Mouse (Mus musculus) midbrain, embryonic 11.5 days (tissue): ENCODE data around the gene Dact3. TPM values are rescaled to one million over a fixed set of nuclear protein-coding genes. Genes with fewer than 3 reads are reported as not detected.

Experiments
- ATAC-seq: fragments of 200-750 bp; cut with Nextera tagmentation; 2 replicates; pipeline ENCODE4 v1.8.0; 2017; ENCODE audit warnings: moderate TSS enrichment, moderate library complexity; ENCODE audit not compliant: low FRiP score
- DNase-seq: peaks from one replicate; pipeline ENCODE4 v3.0.0; 2015; ENCODE audit warnings: low spot score; ENCODE audit errors: missing footprints
- H3K27ac ChIP-seq: fragments of 300-500 bp; sonication (generic); 2 replicates; pipeline ENCODE4 v1.5.1; 2014; ENCODE audit warnings: low read depth, low read length
- H3K27me3 ChIP-seq: fragments of 300-500 bp; sonication (generic); 2 replicates; pipeline ENCODE4 v1.6.1; 2014; ENCODE audit warnings: mild to moderate bottlenecking, low read length, moderate library complexity, mixed read lengths; ENCODE audit not compliant: control insufficient read depth, insufficient read depth
- H3K36me3 ChIP-seq: fragments of 300-500 bp; sonication (generic); 2 replicates; pipeline ENCODE4 v1.6.1; 2014; ENCODE audit warnings: mild to moderate bottlenecking, low read length, moderate library complexity, mixed read lengths; ENCODE audit not compliant: control insufficient read depth, insufficient read depth
- H3K4me1 ChIP-seq: fragments of 300-500 bp; sonication (generic); 2 replicates; pipeline ENCODE4 v1.6.1; 2014; ENCODE audit warnings: low read length; ENCODE audit not compliant: control insufficient read depth, insufficient read depth
- H3K4me2 ChIP-seq: fragments of 300-500 bp; sonication (generic); 2 replicates; pipeline ENCODE4 v1.6.1; 2014; ENCODE audit warnings: mild to moderate bottlenecking, moderate library complexity
- H3K4me3 ChIP-seq: fragments of 300-500 bp; sonication (generic); 2 replicates; pipeline ENCODE4 v1.5.1; 2014; ENCODE audit warnings: low read depth, low read length
- H3K9ac ChIP-seq: fragments of 300-500 bp; sonication (generic); 2 replicates; pipeline ENCODE4 v1.6.1; 2014; ENCODE audit warnings: low read length
- H3K9me3 ChIP-seq: fragments of 300-500 bp; sonication (generic); 2 replicates; pipeline ENCODE4 v1.6.1; 2016; ENCODE audit warnings: low read length; ENCODE audit not compliant: control insufficient read depth
- WGBS: fragments of 180-500 bp; shearing (Covaris S2); extraction: QIAGEN DNeasy Blood & Tissue Kit; methylation state at CpG from one replicate; pipeline ENCODE4 v1.1.7; 2014; 5-methylcytosine and 5-hydroxymethylcytosine counted together
- polyA plus RNA-seq: library from polyadenylated mRNA; unstranded; fragments of >200 nt; fragmentation: Nextera tagmentation; extraction: Ambion mirVana; gene quantifications from 2 replicates; pipeline ENCODE4 v1.2.1, GENCODE M21; 2014

Gene Dact3
- polyA plus RNA-seq, 1 experiment from 2014 or later: 5.3 TPM

GRCm38 (mm10) chr7:16880615-16881014 lies 5.5 kb downstream of the Dact3 start:
- Histone ChIP-seq H3K36me3 (peaks cover 2% of the 10 kb centered on the region; the same call in 1 of the 2 replicates), H3K27ac (peak overlapping the region; percentile 84), H3K9ac (peak overlapping the region; percentile 26; the same call in 1 of the 2 replicates), H3K4me2 (peak overlapping the region; percentile 30), H3K4me3 (no peak overlapping the region), H3K4me1 (peaks cover 29% of the 10 kb centered on the region), H3K9me3 (peaks cover 1% of the 10 kb centered on the region; the same call in 1 of the 2 replicates), H3K27me3 (peaks cover 22% of the 10 kb centered on the region)
- no peak for DNase-seq
- 18% methylated on average over 5 of the region's 5 CpGs for WGBS
- ATAC-seq: peak; percentile 3; the same call in 1 of the 2 replicates

DNA sequence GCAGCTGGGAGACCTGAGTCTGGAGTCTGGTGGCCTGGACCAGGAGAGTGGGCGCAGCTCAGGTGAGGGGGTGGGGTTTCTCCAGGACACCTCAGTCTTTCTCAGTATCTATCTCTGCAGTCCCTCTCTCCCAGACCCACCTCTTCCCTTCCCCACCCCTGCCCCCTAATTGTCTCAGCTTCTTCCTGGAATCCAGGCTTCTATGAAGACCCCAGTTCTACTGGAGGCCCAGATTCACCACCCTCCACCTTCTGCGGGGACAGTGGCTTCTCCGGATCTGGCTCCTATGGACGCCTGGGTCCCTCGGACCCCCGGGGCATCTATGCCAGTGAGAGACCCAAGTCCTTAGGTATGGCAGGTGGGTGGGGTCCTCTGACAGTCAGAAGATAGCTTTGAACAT lies 8.0 kb downstream of the Dact3 start:
- WGBS: 95% methylated on average over 6 of the region's 6 CpGs
- Histone ChIP-seq H3K4me2 (no peak overlapping the region), H3K4me3 (no peak overlapping the region), H3K4me1 (peaks cover 14% of the 10 kb centered on the region), H3K9ac (no peak overlapping the region), H3K27ac (no peak overlapping the region), H3K36me3 (peaks cover 8% of the 10 kb centered on the region; the same call in 1 of the 2 replicates), H3K27me3 (peaks cover 39% of the 10 kb centered on the region), H3K9me3 (peaks cover 7% of the 10 kb centered on the region)
- ATAC-seq: no peak
- no peak for DNase-seq

DNA sequence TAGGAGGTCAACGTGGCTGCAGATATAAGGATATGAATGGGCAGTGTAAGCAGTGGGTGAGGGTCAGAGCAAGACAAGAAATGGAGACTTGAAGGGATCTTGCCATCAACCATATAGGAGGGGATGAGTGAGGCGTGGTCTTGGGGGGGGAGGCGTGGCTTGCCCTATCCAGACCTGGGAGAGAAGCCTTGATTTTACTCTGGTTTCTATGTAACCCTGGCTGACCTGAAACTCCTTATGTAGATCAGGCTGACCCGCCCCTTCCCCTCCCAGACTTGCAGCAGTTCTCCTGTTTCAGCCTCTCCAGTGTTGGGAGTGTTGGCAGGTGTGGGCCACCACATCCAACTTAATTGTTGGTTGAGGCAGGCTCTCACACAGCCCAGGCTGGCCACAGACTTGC lies 9.2 kb downstream of the Dact3 start:
- no peak overlapping the region for H3K4me2 ChIP-seq
- H3K9ac ChIP-seq: no peak overlapping the region
- H3K36me3 ChIP-seq: peaks cover 8% of the 10 kb centered on the region; the same call in 1 of the 2 replicates
- DNase-seq (no peak), ATAC-seq (no peak)
- H3K4me1 ChIP-seq: peaks cover 14% of the 10 kb centered on the region
- peaks cover 39% of the 10 kb centered on the region for H3K27me3 ChIP-seq
- H3K4me3 ChIP-seq: no peak overlapping the region
- H3K9me3 ChIP-seq: peaks cover 7% of the 10 kb centered on the region
- H3K27ac ChIP-seq: no peak overlapping the region
- 52% methylated on average over 4 of the region's 4 CpGs for WGBS

DNA sequence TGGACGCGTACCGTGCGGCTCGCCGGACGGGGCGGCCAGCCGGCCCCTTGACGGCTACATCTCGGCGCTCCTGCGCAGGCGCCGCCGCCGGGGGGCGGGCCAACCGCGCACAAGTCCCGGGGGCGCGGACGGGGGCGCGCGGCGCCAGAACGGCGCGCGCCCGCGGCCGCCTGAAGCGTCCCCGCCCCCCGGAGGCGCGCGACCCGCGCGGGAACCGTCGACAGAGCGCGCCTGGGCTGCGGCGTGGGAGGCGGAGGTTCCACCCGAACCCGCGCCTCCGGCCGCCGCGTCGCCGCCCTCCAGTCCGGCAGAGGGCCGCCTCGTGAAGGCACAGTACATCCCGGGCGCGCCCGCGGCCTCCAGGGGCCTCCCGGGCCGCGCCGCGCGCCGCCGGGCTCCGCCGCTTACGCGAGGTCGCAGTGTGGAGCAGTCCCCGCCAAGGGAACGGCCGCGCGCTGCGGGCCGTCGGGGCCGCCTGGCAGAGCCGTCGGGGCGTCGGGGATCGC lies 10.2 kb downstream of the Dact3 start:
- Histone ChIP-seq H3K27ac (no peak overlapping the region), H3K4me2 (peak overlapping the region; percentile 5; the same call in 1 of the 2 replicates), H3K4me1 (peaks cover 7% of the 10 kb centered on the region), H3K9me3 (peaks cover 7% of the 10 kb centered on the region), H3K36me3 (peaks cover 8% of the 10 kb centered on the region; the same call in 1 of the 2 replicates), H3K9ac (no peak overlapping the region), H3K27me3 (peaks cover 41% of the 10 kb centered on the region), H3K4me3 (peak overlapping the region; percentile 23)
- no peak for DNase-seq
- ATAC-seq: peak; percentile 26
- 11% methylated on average over 77 of the region's 95 CpGs for WGBS

- peaks cover 4% of the 10 kb centered on the region for H3K4me1 ChIP-seq
- no peak overlapping the region for H3K27ac ChIP-seq
- 36% methylated on average over 57 of the region's 59 CpGs for WGBS
- H3K27me3 ChIP-seq: peaks cover 47% of the 10 kb centered on the region
- H3K9me3 ChIP-seq: peaks cover 7% of the 10 kb centered on the region
- DNase-seq: no peak
- peak overlapping the region; percentile 23; the same call in 1 of the 2 replicates for H3K4me3 ChIP-seq
- peaks cover 8% of the 10 kb centered on the region; the same call in 1 of the 2 replicates for H3K36me3 ChIP-seq
- no peak for ATAC-seq
- no peak overlapping the region for H3K9ac ChIP-seq
- no peak overlapping the region for H3K4me2 ChIP-seq
Measured at GRCm38 (mm10) chr7:16885905-16886304, 10.8 kb downstream of the Dact3 start.

GRCm38 (mm10) chr7:16890536-16890935 lies 15.4 kb downstream of the Dact3 start:
- Histone ChIP-seq H3K9me3 (peaks cover 7% of the 10 kb centered on the region), H3K4me2 (peak overlapping the region; percentile 45; the same call in 1 of the 2 replicates), H3K4me3 (0 out of 2 replicates have a peak overlapping the region, but pooled peaks have one; percentile 4), H3K27me3 (peaks cover 50% of the 10 kb centered on the region), H3K4me1 (peaks cover 21% of the 10 kb centered on the region), H3K9ac (peak overlapping the region; percentile 27), H3K27ac (no peak overlapping the region), H3K36me3 (peaks cover 7% of the 10 kb centered on the region; the same call in 1 of the 2 replicates)
- ATAC-seq (no peak), DNase-seq (no peak)
- WGBS: 39% methylated on average over 6 of the region's 6 CpGs

- H3K9me3 ChIP-seq: peaks cover 3% of the 10 kb centered on the region; the same call in 1 of the 2 replicates
- peak overlapping the region; percentile 27 for H3K9ac ChIP-seq
- H3K4me3 ChIP-seq: peak overlapping the region; percentile 4; the same call in 1 of the 2 replicates
- peak; percentile 91 for DNase-seq
- peaks cover 46% of the 10 kb centered on the region for H3K27me3 ChIP-seq
- ATAC-seq: no peak
- no peak overlapping the region; the same call in 1 of the 2 replicates for H3K27ac ChIP-seq
- 2% methylated on average over 19 of the region's 23 CpGs for WGBS
- H3K4me1 ChIP-seq: peaks cover 22% of the 10 kb centered on the region
- peak overlapping the region; percentile 45 for H3K4me2 ChIP-seq
- H3K36me3 ChIP-seq: peaks cover 5% of the 10 kb centered on the region; the same call in 1 of the 2 replicates
Measured at GRCm38 (mm10) chr7:16890944-16891343, 15.8 kb downstream of the Dact3 start.

- Histone ChIP-seq H3K27me3 (peaks cover 38% of the 10 kb centered on the region), H3K4me1 (peaks cover 22% of the 10 kb centered on the region), H3K4me3 (peak within 1 kb of the TSS; percentile 17; the same call in 1 of the 2 replicates), H3K9me3 (no peaks in the 10 kb centered on the region), H3K9ac (peak within 1 kb of the TSS; percentile 44), H3K4me2 (peak within 1 kb of the TSS; percentile 45), H3K36me3 (no peaks in the 10 kb centered on the region), H3K27ac (peak within 1 kb of the TSS; percentile 17; the same call in 1 of the 2 replicates)
- WGBS: under 1% methylated on average over 30 of the region's 30 CpGs
- peak; percentile 99 for DNase-seq
- ATAC-seq: peak; percentile 82
Measured at GRCm38 (mm10) chr7:16891641-16892351, 16.7 kb downstream of the Dact3 start, which contains the start of gene Gng8. Gng8 (plus strand) TSS chr7:16891786.

DNA sequence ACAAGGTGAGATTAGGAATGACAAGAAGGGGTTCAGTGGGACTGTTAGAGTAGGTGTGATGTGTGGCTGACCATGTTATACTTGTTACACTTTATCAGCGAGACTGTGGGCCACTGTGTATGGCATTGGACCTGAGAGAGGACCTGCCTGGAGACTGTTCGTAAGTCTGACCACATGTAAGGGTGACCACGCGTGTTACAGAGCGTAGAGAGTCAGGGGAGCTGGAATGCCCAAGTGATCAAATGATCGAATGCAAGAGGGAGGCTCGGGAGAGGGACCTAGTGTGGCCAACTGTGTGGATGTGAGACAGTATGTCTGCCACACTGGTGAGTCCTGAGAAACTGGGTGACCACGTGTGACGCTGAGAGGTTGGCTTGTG lies 17.2 kb downstream of the Dact3 start:
- WGBS: 46% methylated on average over 9 of the region's 9 CpGs
- Histone ChIP-seq H3K9me3 (no peaks in the 10 kb centered on the region), H3K4me1 (peaks cover 22% of the 10 kb centered on the region), H3K27ac (no peak overlapping the region), H3K9ac (no peak overlapping the region), H3K4me3 (no peak overlapping the region), H3K36me3 (no peaks in the 10 kb centered on the region), H3K27me3 (peaks cover 35% of the 10 kb centered on the region), H3K4me2 (no peak overlapping the region)
- DNase-seq (no peak), ATAC-seq (peak; percentile 29)
